Mouse (Mus musculus) forebrain, postnatal 0 days (tissue): ENCODE measurements at regions not wholly inside any gene's neighbourhood (a gene's known extent, or its start where the extent isn't known, plus 50 kb on each side); places are given as distances from the start of the nearest gene placed in this dataset.

Source experiments
- ATAC-seq: fragments of 200-750 bp; cut with Nextera tagmentation; 2 replicates; pipeline ENCODE4 v1.8.0; 2017; ENCODE audit warnings: mild to moderate bottlenecking, moderate library complexity
- DNase-seq: peaks from one replicate; pipeline ENCODE4 v3.0.0-alpha.2; 2015
- H3K27ac ChIP-seq: fragments of 300-500 bp; sonication (generic); 2 replicates; pipeline ENCODE4 v1.5.1; 2014; ENCODE audit warnings: low read depth, mild to moderate bottlenecking, antibody characterized with exemption, low read length, moderate library complexity, mixed read lengths
- H3K27me3 ChIP-seq: fragments of 300-500 bp; sonication (generic); 2 replicates; pipeline ENCODE4 v1.6.1; 2014; ENCODE audit warnings: mild to moderate bottlenecking, low read length, mixed read lengths; ENCODE audit not compliant: insufficient read depth
- H3K36me3 ChIP-seq: fragments of 300-500 bp; sonication (generic); 2 replicates; pipeline ENCODE4 v1.6.1; 2014; ENCODE audit warnings: mild to moderate bottlenecking, moderate library complexity; ENCODE audit not compliant: insufficient read depth
- H3K4me1 ChIP-seq: fragments of 300-500 bp; sonication (generic); 2 replicates; pipeline ENCODE4 v1.6.1; 2014; ENCODE audit warnings: antibody characterized with exemption; ENCODE audit not compliant: insufficient read depth
- H3K4me2 ChIP-seq: fragments of 300-500 bp; sonication (generic); 2 replicates; pipeline ENCODE4 v1.6.1; 2014; ENCODE audit warnings: low read depth, mild to moderate bottlenecking, moderate library complexity
- H3K4me3 ChIP-seq: fragments of 300-500 bp; sonication (generic); 2 replicates; pipeline ENCODE4 v1.5.1; 2014; ENCODE audit warnings: low read depth, low read length, mixed read lengths
- H3K9ac ChIP-seq: fragments of 300-500 bp; sonication (generic); 2 replicates; pipeline ENCODE4 v1.6.1; 2014; ENCODE audit warnings: mild to moderate bottlenecking
- H3K9me3 ChIP-seq: fragments of 300-500 bp; sonication (generic); 2 replicates; pipeline ENCODE4 v1.6.1; 2016; ENCODE audit warnings: low read length
- CTCF ChIP-seq: sonication (generic); IDR thresholded peaks from 2 replicates; pipeline ENCODE4 v1.5.1; 2016; ENCODE audit warnings: antibody characterized with exemption, control low read depth, low read depth
- WGBS: fragments of 180-500 bp; shearing (Covaris S2); extraction: QIAGEN DNeasy Blood & Tissue Kit; methylation state at CpG from one replicate; pipeline ENCODE4 v1.1.7; 2014; 5-methylcytosine and 5-hydroxymethylcytosine counted together

GRCm38 (mm10) chr15:50942429-50942828 is 2942.3 kb upstream of the Gm7489 start:
- H3K9me3 ChIP-seq = no peaks in the 10 kb centered on the region
- H3K4me2 ChIP-seq = no peak overlapping the region
- H3K9ac ChIP-seq = no peak overlapping the region
- TF ChIP-seq CTCF = no peak
- H3K36me3 ChIP-seq = no peaks in the 10 kb centered on the region
- H3K27me3 ChIP-seq = no peaks in the 10 kb centered on the region
- no peaks in the 10 kb centered on the region for H3K4me1 ChIP-seq
- H3K27ac ChIP-seq = no peak overlapping the region
- no peak overlapping the region for H3K4me3 ChIP-seq
- no peak for DNase-seq
- WGBS = 91% methylated on average over 5 of the region's 5 CpGs
- ATAC-seq = no peak

DNA sequence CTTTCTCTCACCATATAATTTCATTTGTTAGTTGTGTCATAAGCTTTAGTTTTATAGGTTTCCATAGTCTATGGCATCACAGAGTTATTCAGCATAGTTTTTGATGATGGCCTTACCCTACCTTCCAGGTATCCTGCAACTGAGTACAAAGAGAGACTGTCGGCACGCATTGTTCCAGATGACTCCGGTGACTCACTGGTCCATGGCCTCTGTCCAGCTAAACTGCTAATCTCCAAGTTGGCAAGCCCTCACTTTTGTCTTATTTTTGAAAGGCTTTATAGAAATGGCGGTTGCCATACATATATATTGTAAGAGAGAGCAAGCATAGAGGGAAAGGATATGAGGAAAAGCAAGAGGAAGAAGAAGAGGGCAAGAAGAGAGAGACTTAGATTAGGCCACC is 2939.7 kb upstream of the Gm7489 start:
- H3K9me3 ChIP-seq = no peaks in the 10 kb centered on the region
- no peaks in the 10 kb centered on the region for H3K27me3 ChIP-seq
- 79% methylated on average over 4 of the region's 4 CpGs for whole genome bisulfite sequencing
- H3K36me3 ChIP-seq = no peaks in the 10 kb centered on the region
- DNase-seq (no peak), ATAC-seq (no peak)
- H3K4me2 ChIP-seq = no peak overlapping the region
- H3K9ac ChIP-seq = no peak overlapping the region
- no peak overlapping the region for H3K27ac ChIP-seq
- H3K4me3 ChIP-seq = no peak overlapping the region
- TF ChIP-seq CTCF = no peak
- no peaks in the 10 kb centered on the region for H3K4me1 ChIP-seq

- no peak for TF ChIP-seq CTCF
- DNase-seq (peak; percentile 47), ATAC-seq (peak; percentile 84)
- no peaks in the 10 kb centered on the region for H3K36me3 ChIP-seq
- no peak overlapping the region for H3K4me3 ChIP-seq
- no peak overlapping the region for H3K4me2 ChIP-seq
- no peak overlapping the region for H3K27ac ChIP-seq
- no peaks in the 10 kb centered on the region for H3K9me3 ChIP-seq
- no peak overlapping the region for H3K9ac ChIP-seq
- no peaks in the 10 kb centered on the region for H3K27me3 ChIP-seq
- WGBS = 60% methylated on average over 3 of the region's 3 CpGs
- H3K4me1 ChIP-seq = no peaks in the 10 kb centered on the region
These were observed 2925.6 kb upstream of the Gm7489 start for GRCm38 (mm10) chr15:50959109-50959508.

- H3K27me3 ChIP-seq = no peaks in the 10 kb centered on the region
- DNase-seq = no peak
- H3K27ac ChIP-seq = no peak overlapping the region
- H3K4me3 ChIP-seq = no peak overlapping the region
- H3K9me3 ChIP-seq = no peaks in the 10 kb centered on the region
- H3K4me1 ChIP-seq = no peaks in the 10 kb centered on the region
- TF ChIP-seq CTCF = no peak
- H3K9ac ChIP-seq = no peak overlapping the region
- H3K36me3 ChIP-seq = no peaks in the 10 kb centered on the region
- no peak for ATAC-seq
- 76% methylated on average over 5 of the region's 5 CpGs for WGBS
- no peak overlapping the region for H3K4me2 ChIP-seq
These were observed 2921.1 kb upstream of the Gm7489 start for GRCm38 (mm10) chr15:50963606-50964005.

DNA sequence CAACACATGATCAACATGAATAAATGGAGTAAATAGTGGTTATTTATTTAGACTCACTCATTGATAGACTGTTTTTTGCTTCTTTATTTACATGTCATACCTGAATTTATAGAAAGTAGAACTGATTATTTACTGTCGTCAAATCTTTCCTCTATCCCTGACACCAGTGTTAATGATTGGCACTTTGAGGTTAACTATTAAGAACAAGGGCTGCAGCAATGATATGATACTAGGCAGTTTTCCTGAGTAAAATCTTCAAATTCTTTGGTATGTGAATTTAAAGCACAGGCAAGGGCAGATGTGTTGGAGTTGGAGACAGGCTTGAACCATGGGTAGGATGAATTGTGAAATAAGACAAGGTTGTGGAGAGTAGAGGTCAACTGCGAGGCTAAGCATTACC is 2920.5 kb upstream of the Gm7489 start:
- Histone ChIP-seq H3K36me3 (no peaks in the 10 kb centered on the region), H3K27ac (no peak overlapping the region), H3K9me3 (no peaks in the 10 kb centered on the region), H3K4me1 (no peaks in the 10 kb centered on the region), H3K4me3 (no peak overlapping the region), H3K4me2 (no peak overlapping the region), H3K27me3 (no peaks in the 10 kb centered on the region), H3K9ac (no peak overlapping the region)
- WGBS = 93% methylated on average over 2 of the region's 2 CpGs
- DNase-seq = no peak
- TF ChIP-seq CTCF = no peak
- ATAC-seq = no peak

GRCm38 (mm10) chr15:50967176-50967575 is 2917.5 kb upstream of the Gm7489 start:
- WGBS = 35% methylated on average over 2 of the region's 2 CpGs
- H3K4me1 ChIP-seq = no peaks in the 10 kb centered on the region
- H3K4me2 ChIP-seq = no peak overlapping the region
- no peaks in the 10 kb centered on the region for H3K27me3 ChIP-seq
- no peaks in the 10 kb centered on the region for H3K36me3 ChIP-seq
- no peaks in the 10 kb centered on the region for H3K9me3 ChIP-seq
- H3K4me3 ChIP-seq = no peak overlapping the region
- no peak overlapping the region for H3K27ac ChIP-seq
- H3K9ac ChIP-seq = no peak overlapping the region
- DNase-seq (no peak), ATAC-seq (no peak)
- no peak for TF ChIP-seq CTCF

DNA sequence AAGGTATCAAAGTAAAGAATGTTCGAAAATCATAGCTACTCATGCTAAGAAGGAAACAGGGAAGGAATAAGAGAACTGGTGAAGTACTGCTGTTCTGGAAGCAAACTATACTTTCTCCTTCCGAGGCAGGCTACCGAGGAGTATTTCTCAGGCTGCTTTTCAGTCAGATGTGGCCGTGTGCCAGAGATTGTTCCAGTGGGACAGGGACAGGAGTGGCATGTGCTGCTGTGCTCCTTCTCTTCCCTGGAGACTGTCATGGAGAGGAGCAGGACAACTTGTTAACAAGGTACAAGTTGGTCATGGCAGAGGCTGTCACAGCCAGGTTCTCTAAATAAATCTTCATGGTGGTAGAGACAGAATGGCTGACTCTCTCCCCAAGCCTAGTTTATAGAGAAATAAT is 2914.1 kb upstream of the Gm7489 start:
- H3K36me3 ChIP-seq = no peaks in the 10 kb centered on the region
- ATAC-seq (no peak), DNase-seq (no peak)
- WGBS = 55% methylated on average over 4 of the region's 4 CpGs
- no peak for TF ChIP-seq CTCF
- no peaks in the 10 kb centered on the region for H3K27me3 ChIP-seq
- H3K9ac ChIP-seq = no peak overlapping the region
- H3K4me1 ChIP-seq = no peaks in the 10 kb centered on the region
- H3K27ac ChIP-seq = no peak overlapping the region
- no peak overlapping the region for H3K4me3 ChIP-seq
- no peaks in the 10 kb centered on the region for H3K9me3 ChIP-seq
- H3K4me2 ChIP-seq = no peak overlapping the region

GRCm38 (mm10) chr15:50972593-50972992 is 2912.1 kb upstream of the Gm7489 start:
- H3K27me3 ChIP-seq = no peaks in the 10 kb centered on the region
- ATAC-seq (no peak), DNase-seq (no peak)
- no peak overlapping the region for H3K4me3 ChIP-seq
- H3K4me1 ChIP-seq = no peaks in the 10 kb centered on the region
- no peaks in the 10 kb centered on the region for H3K9me3 ChIP-seq
- H3K27ac ChIP-seq = no peak overlapping the region
- TF ChIP-seq CTCF = no peak
- H3K9ac ChIP-seq = no peak overlapping the region
- WGBS = 91% methylated on average over 13 of the region's 13 CpGs
- no peak overlapping the region for H3K4me2 ChIP-seq
- no peaks in the 10 kb centered on the region for H3K36me3 ChIP-seq
